ENCODE assay signal across 8 mouse cellular contexts in the genomic region with DNA sequence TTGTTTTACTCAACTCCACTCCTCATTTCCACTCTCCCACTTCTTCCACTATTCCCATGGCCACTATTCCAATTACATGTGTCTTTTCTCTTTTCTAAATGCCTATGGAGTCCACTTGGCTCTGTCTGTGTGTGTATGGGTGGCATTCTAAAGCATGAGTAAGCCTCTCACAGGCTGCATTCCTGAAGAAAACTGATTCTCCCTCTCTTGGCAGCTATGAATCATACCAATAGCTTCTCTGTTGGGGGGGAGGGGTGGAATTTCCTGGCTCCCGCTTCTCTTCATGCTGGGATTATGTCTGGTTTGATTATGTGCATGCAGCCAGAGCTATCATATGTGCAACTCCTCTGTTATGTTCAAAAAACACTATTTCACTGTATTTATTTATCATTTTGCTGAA. TPM values are rescaled to one million over a fixed set of nuclear protein-coding genes. Genes with fewer than 3 reads are reported as not detected.
DNase-seq lines count a peak whose midpoint lies in the region; ATAC-seq and TF ChIP-seq lines count a peak whose summit lies in the region.

No protein-coding gene starts in this region.

- H3K36me3 ChIP-seq in intestine, embryonic 15.5 days: no peaks in the 10 kb centered on the region
- no peaks in the 10 kb centered on the region for H3K36me3 ChIP-seq in myocyte (ENCODE audit: control insufficient read depth, insufficient read depth)

- no peak overlapping the region for H3K4me2 ChIP-seq in intestine, embryonic 15.5 days (replicated peaks)
- peak overlapping the region; percentile 96 for H3K4me2 ChIP-seq in myocyte (ENCODE audit: low read depth)

- no peak overlapping the region for H3K27ac ChIP-seq in intestine, embryonic 15.5 days

- no peak for TF ChIP-seq POLR2A in myocyte (IDR thresholded peaks at IDR 0.05; ENCODE audit: insufficient read length, low read depth)

- H3K4me3 ChIP-seq in intestine, embryonic 15.5 days (replicated peaks): no peak overlapping the region
- no peak overlapping the region for H3K4me3 ChIP-seq in myocyte

- ATAC-seq in intestine, embryonic 15.5 days: peak; percentile 75

- H3ac ChIP-seq in myocyte (ENCODE audit: control insufficient read depth, insufficient read length): no peak overlapping the region

- H3K79me2 ChIP-seq in myocyte (ENCODE audit: control insufficient read depth, insufficient read depth): no peaks in the 10 kb centered on the region

- no peaks in the 10 kb centered on the region for H3K4me1 ChIP-seq in intestine, embryonic 15.5 days (replicated peaks)

- no peaks in the 10 kb centered on the region for H3K27me3 ChIP-seq in intestine, embryonic 15.5 days (replicated peaks)
- no peaks in the 10 kb centered on the region for H3K27me3 ChIP-seq in myocyte (ENCODE audit: control insufficient read depth, insufficient read depth, insufficient read length)

- DNase-seq in left cerebral cortex, adult 18-20 months (ENCODE audit: low spot score in 2 of 2): peak; percentile 18 to 23
- DNase-seq in left cerebral cortex, adult 11 months (ENCODE audit: low spot score): no peak
- DNase-seq in cerebellum, adult 11-12 months: peak; percentile 34
- no peak for DNase-seq in spleen, postnatal 10 days (ENCODE audit: low spot score in 2 of 2)
- no peak for DNase-seq in natural killer cell, adult 2 months (ENCODE audit: low spot score in 2 of 2)
- no peak for DNase-seq in gastrocnemius, postnatal 10 days

- WGBS in intestine, embryonic 15.5 days: 15% methylated on average over 1 of the region's 1 CpGs

- no peak overlapping the region for H3K9ac ChIP-seq in intestine, embryonic 15.5 days

- H3K9me3 ChIP-seq in intestine, embryonic 15.5 days: no peaks in the 10 kb centered on the region

TF ChIP-seq in myocyte, 11 proteins besides CTCF, POLR2A, EP300 and RAD21:
- no peak for TF ChIP-seq SRF (IDR thresholded peaks at IDR 0.05; ENCODE audit: control insufficient read depth, insufficient read length, low read depth)
- no peak for TF ChIP-seq CEBPB (IDR thresholded peaks at IDR 0.05; ENCODE audit: insufficient read depth, poor library complexity, severe bottlenecking)
- TF ChIP-seq TCF12 (IDR thresholded peaks at IDR 0.05; ENCODE audit: insufficient read depth, poor library complexity, severe bottlenecking): no peak
- TF ChIP-seq MYOD1 (IDR thresholded peaks at IDR 0.05; ENCODE audit: control insufficient read depth in 1 of 3, insufficient read length in 2 of 3, low read depth in 2 of 3): no peak
- no peak for TF ChIP-seq TCF3 (IDR thresholded peaks at IDR 0.05; ENCODE audit: insufficient read length, low read depth)
- no peak for TF ChIP-seq MYOG (IDR thresholded peaks at IDR 0.05; ENCODE audit: control insufficient read depth in 1 of 3, insufficient read depth in 1 of 3, insufficient read length in 2 of 3, low read depth in 2 of 3)
- TF ChIP-seq REST (IDR thresholded peaks at IDR 0.05; ENCODE audit: insufficient read depth, insufficient read length): no peak
- no peak for TF ChIP-seq MAX (IDR thresholded peaks at IDR 0.05; ENCODE audit: low read depth)
- no peak for TF ChIP-seq POLR2AphosphoS2 (IDR thresholded peaks at IDR 0.05; ENCODE audit: insufficient read length, low read depth)
- no peak for TF ChIP-seq USF1 (IDR thresholded peaks at IDR 0.05; ENCODE audit: low read depth)
- no peak for TF ChIP-seq E2F4 (IDR thresholded peaks at IDR 0.05; ENCODE audit: insufficient read depth)
TF ChIP-seq in myocyte: peak in this region for 0.

RNA-seq across cellular contexts. Expression of a gene that starts 34.4 kb away (rescaled TPM):
- total RNA-seq in left cerebral cortex, adult 18-20 months (2021): 10 to 100 TPM; 81.6 to 81.8 TPM
- 18.7 and 23.7 TPM in 2 replicates for polyA plus RNA-seq in intestine, embryonic 15.5 days (2015; fragmentation: Nextera tagmentation; extraction: Ambion mirVana)
- polyA plus RNA-seq in myocyte (2012; fragmentation: generic; extraction: Trizol): 5.2 TPM
- 10 to 100 TPM; 14.3 to 28.7 TPM for total RNA-seq in gastrocnemius, postnatal 10 days (2021)

Comparison
In these comparisons a context has a peak if more than half of its experiments do, and no peak if none do; other contexts are left out.
1. DNase-seq: peak in left cerebral cortex, adult 18-20 months (2 of 2) and cerebellum, adult 11-12 months (single experiment); none in left cerebral cortex, adult 11 months (single experiment), spleen, postnatal 10 days (0 of 2), natural killer cell, adult 2 months (0 of 2) and gastrocnemius, postnatal 10 days (single experiment).